ENCODE assay signal across 11 mouse cellular contexts in the genomic region with DNA sequence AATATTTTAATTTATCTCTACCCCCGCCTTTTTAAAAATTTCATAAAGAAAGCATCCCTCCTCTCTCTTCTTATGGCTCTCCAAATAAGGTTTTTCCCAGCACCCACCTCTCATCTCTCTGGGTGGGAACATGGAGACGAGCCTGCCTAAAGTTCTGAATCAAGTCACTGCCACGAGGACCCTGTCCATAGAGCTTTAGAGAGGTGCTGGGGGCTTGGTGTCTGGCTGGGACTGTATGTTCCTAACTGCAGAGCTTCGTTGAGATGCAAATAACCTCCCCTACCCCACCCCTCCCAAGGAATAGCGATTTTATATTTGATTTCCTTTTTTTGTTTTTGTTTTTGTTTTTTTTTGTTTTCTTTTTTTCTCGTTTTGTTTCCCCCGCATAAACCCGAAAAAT.
DNase-seq lines count a peak whose midpoint lies in the region; ATAC-seq and TF ChIP-seq lines count a peak whose summit lies in the region.
"Had no signal": no experiment of that assay in that cellular context is flagged by ENCODE, and none has a peak within 500 bp of the region (broad histone marks: within the 10 kb centered on the region; RNA-seq: fewer than 3 reads in every experiment).

No protein-coding gene starts in this region.

- 41% methylated on average over 8 of the region's 8 CpGs for WGBS in heart, embryonic 14.5 days
- 4% methylated on average over 8 of the region's 8 CpGs for WGBS in forebrain, postnatal 0 days
- 3% methylated on average over 8 of the region's 8 CpGs for WGBS in midbrain, embryonic 11.5 days

- H3K4me2 ChIP-seq in heart, embryonic 14.5 days (ENCODE audit: low read length) = 0 out of 2 replicates have a peak overlapping the region, but pooled peaks have one; percentile 16
- H3K4me2 ChIP-seq in forebrain, postnatal 0 days (ENCODE audit: low read depth) = peak overlapping the region; percentile 54
- H3K4me2 ChIP-seq in midbrain, embryonic 11.5 days = peak overlapping the region; percentile 8; the same call in 1 of the 2 replicates

- DNase-seq in heart, postnatal 25 days (ENCODE audit: low spot score) = no peak
- DNase-seq in ES-CJ7 (ENCODE audit: low read depth, low spot score) = peak; percentile 55
- peak; percentile 24 for DNase-seq in forebrain, postnatal 0 days
- no peak for DNase-seq in midbrain, embryonic 11.5 days (ENCODE audit: low spot score, missing footprints)
- no peak for DNase-seq in liver
- DNase-seq in adrenal gland, postnatal 4 days (ENCODE audit: low spot score in 2 of 2) = no peak
- DNase-seq: cerebellum, adult 8-10 months; kidney, postnatal 14 days had no signal

- H3K27ac ChIP-seq in heart, embryonic 14.5 days (replicated peaks in 1 of 2; ENCODE audit: control insufficient read depth in 1 of 2, insufficient read depth in 1 of 2, low read depth in 2 of 2, low read length in 2 of 2) = no peak overlapping the region
- peak overlapping the region; percentile 79 for H3K27ac ChIP-seq in forebrain, postnatal 0 days (ENCODE audit: low read depth, low read length)
- H3K27ac ChIP-seq in midbrain, embryonic 11.5 days (ENCODE audit: low read depth, low read length) = peak overlapping the region; percentile 74; the same call in 1 of the 2 replicates

- H3K27me3 ChIP-seq in heart, embryonic 14.5 days (ENCODE audit: control insufficient read depth, insufficient read depth, low read length) = no peaks in the 10 kb centered on the region
- H3K27me3 ChIP-seq in forebrain, postnatal 0 days (ENCODE audit: insufficient read depth, low read length) = no peaks in the 10 kb centered on the region
- H3K27me3 ChIP-seq in midbrain, embryonic 11.5 days (ENCODE audit: control insufficient read depth, insufficient read depth, low read length) = no peaks in the 10 kb centered on the region

- no peak overlapping the region for H3K9ac ChIP-seq in heart, embryonic 14.5 days (ENCODE audit: low read length)
- peak overlapping the region; percentile 34; the same call in 1 of the 2 replicates for H3K9ac ChIP-seq in forebrain, postnatal 0 days
- H3K9ac ChIP-seq in midbrain, embryonic 11.5 days (ENCODE audit: low read length) = peak overlapping the region; percentile 6; the same call in 1 of the 2 replicates

- peaks cover 13% of the 10 kb centered on the region for H3K36me3 ChIP-seq in heart, embryonic 14.5 days (ENCODE audit: control insufficient read depth, insufficient read depth, low read length)
- no peaks in the 10 kb centered on the region for H3K36me3 ChIP-seq in forebrain, postnatal 0 days (ENCODE audit: insufficient read depth)
- no peaks in the 10 kb centered on the region for H3K36me3 ChIP-seq in midbrain, embryonic 11.5 days (ENCODE audit: control insufficient read depth, insufficient read depth, low read length)

- intact Hi-C loops in heart, postnatal 25 days (cut with DNase I) = no loop called here

- ATAC-seq in heart, embryonic 14.5 days (ENCODE audit: insufficient number of reproducible peaks, insufficient read depth, low FRiP score, low read depth) = no peak
- peak; percentile 54 for ATAC-seq in forebrain, postnatal 0 days
- ATAC-seq in midbrain, embryonic 11.5 days (ENCODE audit: low FRiP score) = peak; percentile 40; the same call in 1 of the 2 replicates
- ATAC-seq in megakaryocyte-erythroid progenitor cell, adult 5-6 weeks (replicated peaks; ENCODE audit: low FRiP score, low TSS enrichment, poor library complexity, severe bottlenecking) = no peak
- ATAC-seq: activated CD4-positive, CD25-positive, alpha-beta regulatory T cell, adult 4 months had no signal

- peaks cover 2 to 4% of the 10 kb centered on the region in 2 experiments; a peak in 1 of 4 replicates for H3K4me1 ChIP-seq in heart, embryonic 14.5 days (ENCODE audit: control insufficient read depth in 2 of 2, insufficient read depth in 2 of 2, low read length in 2 of 2)
- peaks cover 15% of the 10 kb centered on the region for H3K4me1 ChIP-seq in forebrain, postnatal 0 days (ENCODE audit: insufficient read depth)
- H3K4me1 ChIP-seq in midbrain, embryonic 11.5 days (ENCODE audit: control insufficient read depth, insufficient read depth, low read length) = peaks cover 29% of the 10 kb centered on the region

- no peak for TF ChIP-seq CTCF in forebrain, postnatal 0 days (IDR thresholded peaks at IDR 0.05; ENCODE audit: low read depth)

- no peak overlapping the region for H3K4me3 ChIP-seq in heart, embryonic 14.5 days (ENCODE audit: control insufficient read depth in 1 of 2, insufficient read depth in 1 of 2, low read depth in 1 of 2, low read length in 2 of 2)
- peak overlapping the region; percentile 32 for H3K4me3 ChIP-seq in forebrain, postnatal 0 days (ENCODE audit: low read depth, low read length)
- H3K4me3 ChIP-seq in midbrain, embryonic 11.5 days (ENCODE audit: low read depth, low read length) = no peak overlapping the region

- H3K9me3 ChIP-seq in heart, embryonic 14.5 days (ENCODE audit: control insufficient read depth, low read length) = peaks cover 6% of the 10 kb centered on the region
- no peaks in the 10 kb centered on the region for H3K9me3 ChIP-seq in forebrain, postnatal 0 days (ENCODE audit: low read length)
- H3K9me3 ChIP-seq in midbrain, embryonic 11.5 days (ENCODE audit: control insufficient read depth, low read length) = peaks cover 7% of the 10 kb centered on the region

Comparison
In these comparisons a context has a peak if more than half of its experiments do, and no peak if none do; other contexts are left out.
1. ATAC-seq: peak in forebrain, postnatal 0 days (single experiment) and midbrain, embryonic 11.5 days (single experiment); none in heart, embryonic 14.5 days (single experiment) and megakaryocyte-erythroid progenitor cell, adult 5-6 weeks (single experiment).
2. H3K27ac ChIP-seq: peak in forebrain, postnatal 0 days (single experiment) and midbrain, embryonic 11.5 days (single experiment); none in heart, embryonic 14.5 days (0 of 2).
3. DNase-seq: peak in ES-CJ7 (single experiment) and forebrain, postnatal 0 days (single experiment); none in heart, postnatal 25 days (single experiment), midbrain, embryonic 11.5 days (single experiment), liver (single experiment) and adrenal gland, postnatal 4 days (0 of 2).
4. Peak in every context shown above with its lines, with median percentiles within 50 percentile points of each other: H3K4me2 ChIP-seq.